Mouse (Mus musculus) adrenal gland, adult 2 months (tissue): ENCODE data around the gene Vmn1r208. TPM values are rescaled to one million over a fixed set of nuclear protein-coding genes. Genes with fewer than 3 reads are reported as not detected.
"Not testable (repeated sequence)": the region's sequence is repeated elsewhere in the genome, so short reads cannot be mapped to it uniquely, and the experiment has no call there.

ENCODE experiments used
- DNase-seq: peaks from one replicate; pipeline ENCODE4 v3.0.0; 2021
- long read RNA-seq: library from polyadenylated mRNA; stranded (forward); transcript quantifications from one replicate; pipeline ENCODE4 v2.0.0, GENCODE M21; 2021
- polyA plus RNA-seq: library from polyadenylated mRNA; depleted of rRNA; stranded (reverse); fragments of >200 nt; gene quantifications from 2 replicates; pipeline ENCODE4 v1.2.3, GENCODE M21; 2012; rRNA removed
- total RNA-seq, 2 experiments: library from RNA; stranded (reverse); gene quantifications; 2 replicates each; pipeline ENCODE4 v1.2.3; 2021

The Vmn1r208 gene
- total RNA-seq (not detected), polyA plus RNA-seq (not detected in 2 replicates)
- long read RNA-seq, result 0 reads

DNA sequence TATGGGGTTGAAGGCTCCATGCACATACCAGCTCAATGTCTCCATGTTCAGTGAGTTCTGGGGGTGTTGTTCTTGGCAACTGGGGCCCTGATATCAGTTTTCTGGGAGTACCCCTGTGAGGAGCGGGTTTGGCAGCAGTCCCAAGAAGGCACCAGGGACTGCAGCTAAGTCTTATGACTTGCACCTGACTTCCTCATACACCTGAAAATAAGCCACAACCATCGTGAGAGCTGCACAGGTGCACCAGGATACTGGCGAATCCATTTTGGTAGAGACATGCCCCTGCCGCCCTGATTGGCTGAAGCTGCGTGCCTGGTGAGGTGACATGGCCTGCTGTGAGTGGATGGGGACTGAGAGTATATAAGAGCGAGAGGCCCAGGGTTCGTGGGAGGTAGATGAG is at the start of gene Vmn1r208:
TSS of gene Vmn1r208 (minus strand) at position 101 of the 400 bp plus-strand sequence.
- not testable (repeated sequence) for DNase-seq

DNA sequence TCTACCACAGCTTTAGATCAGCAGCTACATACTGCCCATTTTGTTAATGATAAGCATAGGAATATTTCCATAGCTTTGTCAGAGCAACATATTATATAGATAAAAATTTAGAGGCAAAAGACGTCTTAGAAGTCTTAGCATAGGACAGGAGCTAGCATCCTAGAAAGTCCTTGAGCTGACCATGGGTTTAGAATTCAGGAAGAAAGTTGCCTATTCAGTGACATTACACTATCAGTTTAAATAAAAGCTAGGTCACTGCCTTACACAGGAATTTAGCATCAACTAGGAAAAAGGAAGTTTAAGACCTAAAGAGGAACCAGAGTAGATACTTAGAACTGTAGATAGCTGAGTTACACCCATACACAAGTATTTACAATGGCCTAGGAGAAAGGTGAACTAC is 44.4 kb upstream of the Vmn1r208 start:
- DNase-seq, result not testable (repeated sequence)

DNA sequence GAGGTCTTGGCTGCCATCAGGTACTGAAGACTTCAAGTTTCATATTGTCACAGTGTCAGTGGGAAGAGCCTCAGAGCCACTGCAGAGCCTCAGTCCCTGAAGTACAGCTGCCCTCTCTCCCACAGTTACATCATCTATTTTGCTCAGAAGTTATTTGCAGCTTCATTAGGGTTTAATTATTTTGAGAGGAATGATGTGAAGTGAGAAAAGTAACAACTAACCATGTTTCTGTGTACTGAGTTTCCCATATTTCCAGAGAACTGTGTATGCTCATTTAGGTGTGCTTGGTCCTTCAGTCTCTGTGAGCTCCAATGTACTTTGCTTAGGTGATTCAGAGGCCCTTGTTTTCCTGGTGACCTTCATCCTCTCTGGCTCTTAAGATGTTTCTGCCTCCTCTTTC is 32.4 kb upstream of the Vmn1r208 start, which contains the start of gene Vmn1r209:
TSS of gene Vmn1r209 (minus strand) at position 101 of the 400 bp plus-strand sequence.
- DNase-seq, result not testable (repeated sequence)

DNA sequence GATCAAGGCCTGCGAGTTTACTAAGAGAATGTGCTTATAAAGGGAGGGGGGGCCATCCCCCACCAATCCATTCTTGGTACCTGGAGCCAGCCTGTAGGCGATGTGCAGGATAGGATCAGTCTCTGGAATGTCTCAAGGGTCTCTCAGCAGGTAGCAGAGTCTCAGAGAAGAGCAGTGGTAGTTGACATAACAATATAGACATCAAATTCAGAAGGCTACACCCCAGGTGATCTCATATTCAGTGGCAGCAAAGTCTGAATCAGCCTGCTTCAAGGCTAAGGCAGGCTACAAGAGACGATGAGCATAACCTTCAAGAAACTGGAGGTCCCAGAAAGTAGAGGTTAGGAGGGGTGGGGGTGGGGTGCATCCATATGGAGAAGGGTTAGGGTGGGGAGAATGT is 10.9 kb upstream of the Vmn1r208 start:
- not testable (repeated sequence) for DNase-seq

DNA sequence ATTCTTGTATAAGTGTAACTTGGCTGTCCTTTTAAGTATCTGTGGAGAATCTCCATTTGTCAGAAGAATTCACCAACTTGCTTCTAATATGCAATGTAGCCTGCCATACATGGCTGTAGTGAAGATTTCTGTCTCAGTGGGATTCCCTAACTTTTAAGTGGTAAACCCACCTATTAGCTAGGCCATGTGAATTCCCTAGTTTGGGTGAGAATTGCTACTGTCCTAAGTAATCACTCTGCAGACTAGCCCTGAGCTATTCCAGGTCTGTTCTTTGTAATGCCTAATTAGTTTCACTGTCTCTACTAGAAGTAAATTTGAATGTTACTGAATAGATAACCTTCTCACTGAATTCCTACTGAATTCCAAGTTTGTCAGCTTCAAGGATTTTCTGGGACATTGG is 7.0 kb upstream of the Vmn1r208 start:
- not testable (repeated sequence) for DNase-seq

DNA sequence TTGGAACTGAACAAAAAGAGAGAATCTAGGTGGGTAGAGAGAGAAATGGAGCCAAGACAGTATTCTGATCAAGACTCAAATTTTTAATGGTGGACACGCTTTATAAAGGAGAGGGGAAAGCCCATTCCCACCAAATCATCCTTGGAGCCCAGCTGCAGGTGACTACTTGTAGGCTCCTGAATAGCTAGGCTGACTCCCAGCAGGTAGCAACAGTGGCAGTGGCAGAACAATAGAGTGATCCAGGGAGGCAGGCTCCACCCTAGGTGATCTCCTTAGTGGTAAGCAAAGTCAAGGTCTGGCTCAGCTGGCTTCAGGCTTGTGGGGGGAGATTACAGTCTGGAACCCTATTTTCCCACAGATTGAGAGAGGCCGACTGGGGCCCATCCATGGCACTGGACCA is 5.6 kb downstream of the Vmn1r208 start:
- not testable (repeated sequence) for DNase-seq

DNA sequence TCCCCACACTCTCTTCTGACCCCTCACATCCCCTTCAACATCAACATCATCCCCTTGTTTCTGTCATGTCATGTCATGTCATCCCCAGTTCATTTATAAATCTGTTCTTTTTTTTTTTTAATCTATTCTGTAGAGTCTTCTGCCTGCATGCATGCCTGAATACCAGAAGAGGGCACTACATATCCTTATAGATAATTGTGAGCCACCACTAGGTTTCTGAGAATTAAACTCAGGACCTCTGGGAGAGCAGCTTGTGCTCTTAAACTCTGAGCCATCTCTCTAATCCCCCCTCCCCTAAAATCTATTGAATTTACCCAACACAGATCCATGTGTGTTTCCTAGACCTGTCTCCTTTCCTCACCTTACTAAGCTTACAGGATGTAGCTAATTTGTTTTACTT is 29.7 kb downstream of the Vmn1r208 start:
- DNase-seq, result no peak

DNA sequence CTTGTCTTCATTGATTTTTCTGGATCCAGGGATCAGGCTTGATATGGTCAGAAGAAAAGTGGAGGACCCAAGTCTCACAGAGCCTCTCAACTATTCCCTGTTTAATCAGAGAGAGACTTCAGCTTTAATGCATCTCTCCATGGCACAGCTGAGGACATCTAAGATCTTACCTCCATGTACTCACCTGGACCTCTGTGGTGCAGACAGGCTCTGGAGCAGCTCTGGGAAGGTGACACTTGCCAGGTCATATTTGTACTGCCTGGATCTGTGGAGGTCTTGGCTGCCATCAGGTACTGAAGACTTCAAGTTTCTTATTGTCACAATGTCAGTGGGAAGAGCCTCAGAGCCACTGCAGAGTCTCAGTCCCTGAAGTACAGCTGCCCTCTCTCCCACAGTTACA is 47.7 kb downstream of the Vmn1r208 start, which contains the start of gene Vmn1r207-ps:
TSS of gene Vmn1r207-ps (minus strand) at position 101 of the 400 bp plus-strand sequence.
- DNase-seq, result not testable (repeated sequence)

Other genes with a start within 250 kb of the Vmn1r208 start
- gene Vmn1r204, start 224.2 kb downstream of the Vmn1r208 start, total RNA-seq, result not detected
- gene Vmn1r204, start 224.2 kb downstream of the Vmn1r208 start, polyA plus RNA-seq, result not detected in 2 replicates
- gene Vmn1r205, start 184.4 kb downstream of the Vmn1r208 start, total RNA-seq, result not detected
- not detected in 2 replicates for gene Vmn1r205, start 184.4 kb downstream of the Vmn1r208 start, polyA plus RNA-seq
- gene Vmn1r206, start 153.1 kb downstream of the Vmn1r208 start, total RNA-seq, result not detected
- gene Vmn1r206, start 153.1 kb downstream of the Vmn1r208 start, polyA plus RNA-seq, result not detected in 2 replicates
- gene Vmn1r207-ps, start 47.8 kb downstream of the Vmn1r208 start, total RNA-seq, result not detected
- gene Vmn1r207-ps, start 47.8 kb downstream of the Vmn1r208 start, polyA plus RNA-seq, result not detected in 2 replicates
- gene Vmn1r209, start 32.3 kb upstream of the Vmn1r208 start, total RNA-seq, result not detected
- gene Vmn1r209, start 32.3 kb upstream of the Vmn1r208 start, polyA plus RNA-seq, result not detected in 2 replicates
- not detected for gene Vmn1r210, start 53.9 kb upstream of the Vmn1r208 start, total RNA-seq
- not detected in 2 replicates for gene Vmn1r210, start 53.9 kb upstream of the Vmn1r208 start, polyA plus RNA-seq
- not detected for gene Vmn1r211, start 80.2 kb upstream of the Vmn1r208 start, total RNA-seq
- gene Vmn1r211, start 80.2 kb upstream of the Vmn1r208 start, polyA plus RNA-seq, result not detected in 2 replicates
- not detected for gene Vmn1r212, start 106.8 kb upstream of the Vmn1r208 start, total RNA-seq
- gene Vmn1r212, start 106.8 kb upstream of the Vmn1r208 start, polyA plus RNA-seq, result not detected in 2 replicates
- not detected for gene Vmn1r213, start 230.3 kb upstream of the Vmn1r208 start, total RNA-seq
- not detected in 2 replicates for gene Vmn1r213, start 230.3 kb upstream of the Vmn1r208 start, polyA plus RNA-seq